Mouse (Mus musculus): ENCODE results near the gene Emilin1.

DNA sequence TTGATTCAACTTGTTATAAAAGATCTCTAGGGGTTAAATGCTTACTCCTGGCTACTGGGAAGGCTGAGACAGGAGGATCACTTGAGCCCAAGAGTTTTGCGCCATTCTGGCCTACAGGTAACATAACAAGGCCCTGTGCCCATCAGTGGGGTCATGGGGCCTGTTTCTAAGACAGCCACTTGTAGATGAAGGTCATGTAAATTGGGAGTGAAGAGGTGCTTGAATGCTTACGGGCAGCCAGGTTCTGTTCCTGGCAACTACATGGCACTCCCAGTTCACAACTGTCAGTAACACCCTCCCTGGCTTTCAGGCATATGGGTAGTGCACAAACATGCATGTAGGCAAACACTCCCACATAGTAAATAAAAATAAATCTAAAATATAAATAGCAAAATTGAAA, 37.7 kb downstream of the Emilin1 start:
- TF ChIP-seq CTCF (conservative IDR thresholded peaks at IDR 0.05; ENCODE audit: insufficient read depth, insufficient read length, low read depth, low read length) = no peak
- TF ChIP-seq POLR2A (IDR thresholded peaks at IDR 0.05; ENCODE audit: low read depth, low read length) = no peak
